Mouse (Mus musculus) heart, adult 10 weeks (tissue): Measurements from ENCODE around the gene Pigc. TPM values are rescaled to one million over a fixed set of nuclear protein-coding genes. Genes with fewer than 3 reads are reported as not detected.

Experiments
- polyA plus RNA-seq: library from polyadenylated mRNA; stranded (reverse); fragments of 350-450 nt; fragmentation: Illumina TruSeq; extraction: RNeasy Lipid Tissue Mini Kit (QIAGEN cat#74804); gene quantifications from one replicate; pipeline ENCODE4 v1.2.3, GENCODE M21; 2014; ENCODE audit warnings: low read depth, low replicate concordance

Gene Pigc
- 14.9 TPM for polyA plus RNA-seq

GRCm38 (mm10) chr1:161968589-161969407, at the start of gene Pigc:
Gene Pigc (plus strand): TSS chr1:161969186.

DNA sequence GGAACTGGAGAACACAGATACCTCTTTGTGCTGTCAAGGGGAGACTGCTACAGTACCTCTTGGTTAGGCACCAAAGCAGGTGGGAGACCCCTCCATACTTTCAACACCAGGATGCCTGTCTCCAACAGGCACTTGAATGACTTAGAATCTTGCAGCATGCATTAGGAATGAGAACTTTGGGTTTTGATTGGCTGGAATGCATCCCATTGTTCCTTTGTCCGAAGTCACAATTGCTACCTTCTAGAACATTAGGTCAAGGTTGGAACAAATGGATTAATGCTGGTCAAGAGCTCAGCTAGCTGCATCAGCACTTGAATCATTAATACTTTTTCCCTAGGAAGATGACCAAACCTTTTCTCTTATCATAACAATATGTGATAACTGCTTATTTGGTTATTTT, 10.6 kb downstream of the Pigc start, which contains the start of gene 4930558K02Rik:
Gene 4930558K02Rik, minus strand, starts transcription at position 101 of the 400 bp plus-strand sequence.

Other genes with a start within 250 kb of the Pigc start
- gene Fasl, start 180.7 kb upstream of the Pigc start, polyA plus RNA-seq = not detected
- gene Suco, start 92.5 kb upstream of the Pigc start, polyA plus RNA-seq = 12.3 TPM
- not detected for gene 4930558K02Rik, start 10.4 kb downstream of the Pigc start, polyA plus RNA-seq